Mouse (Mus musculus) frontal cortex, postnatal 10 days (tissue): ENCODE results near the gene Il1rapl2.
"Not testable (repeated sequence)": the region's sequence is repeated elsewhere in the genome, so short reads cannot be mapped to it uniquely, and the experiment has no call there.

Source experiments
- DNase-seq, 2 experiments: peaks; one replicate each; pipeline ENCODE4 v3.0.0; 2022; ENCODE audit warnings: low spot score in 2 of 2, mixed read lengths in 1 of 2

Il1rapl2 gene

GRCm38 (mm10) chrX:138170146-138170545 is 599.7 kb downstream of the Il1rapl2 start:
- DNase-seq: no peak

GRCm38 (mm10) chrX:138209480-138209879 is 639.1 kb downstream of the Il1rapl2 start, which contains the start of gene Tex13a:
Gene Tex13a, minus strand, starts transcription at chrX:138209580.
- DNase-seq: no peak

GRCm38 (mm10) chrX:138234626-138235025 is 664.2 kb downstream of the Il1rapl2 start:
- no peak for DNase-seq

GRCm38 (mm10) chrX:138348736-138349135 is 778.3 kb downstream of the Il1rapl2 start:
- not testable (repeated sequence) for DNase-seq

GRCm38 (mm10) chrX:138433794-138434193 is 863.4 kb downstream of the Il1rapl2 start:
- no peak for DNase-seq

- peak in 1 of 2 experiments; percentile 3 for DNase-seq
Observed at GRCm38 (mm10) chrX:138437939-138438338, 867.5 kb downstream of the Il1rapl2 start.

GRCm38 (mm10) chrX:138449856-138450255 is 879.4 kb downstream of the Il1rapl2 start:
- DNase-seq: no peak

GRCm38 (mm10) chrX:138478488-138478887 is 908.1 kb downstream of the Il1rapl2 start:
- no peak for DNase-seq

GRCm38 (mm10) chrX:138500510-138500909 is 930.1 kb downstream of the Il1rapl2 start:
- DNase-seq: no peak

- DNase-seq: no peak
Observed at GRCm38 (mm10) chrX:138505049-138505448, 934.6 kb downstream of the Il1rapl2 start.

- no peak for DNase-seq
Observed at GRCm38 (mm10) chrX:138620106-138620505, 1049.7 kb downstream of the Il1rapl2 start.

GRCm38 (mm10) chrX:138625311-138625710 is 1054.9 kb downstream of the Il1rapl2 start:
- DNase-seq: no peak

GRCm38 (mm10) chrX:138722372-138722771 is 1152.0 kb downstream of the Il1rapl2 start:
- DNase-seq: no peak

- no peak for DNase-seq
Observed at GRCm38 (mm10) chrX:138800958-138801357, 1230.5 kb downstream of the Il1rapl2 start.

GRCm38 (mm10) chrX:138831876-138832275 is 1261.5 kb downstream of the Il1rapl2 start:
- no peak for DNase-seq

- DNase-seq: no peak
Observed at GRCm38 (mm10) chrX:138833894-138834293, 1263.5 kb downstream of the Il1rapl2 start.

- no peak for DNase-seq
Observed at GRCm38 (mm10) chrX:138838381-138838780, 1268.0 kb downstream of the Il1rapl2 start.
